Mouse (Mus musculus) forebrain, embryonic 10.5 days (tissue): ENCODE measurements around the gene Cth. TPM values are rescaled to one million over a fixed set of nuclear protein-coding genes. Genes with fewer than 3 reads are reported as not detected.
"Not testable (repeated sequence)": the region's sequence is repeated elsewhere in the genome, so short reads cannot be mapped to it uniquely, and the experiment has no call there.

Source experiments
- DNase-seq: peaks from one replicate; pipeline ENCODE4 v3.0.0-alpha.2; 2017; ENCODE audit warnings: low spot score; ENCODE audit errors: extremely low spot score
- H3K27ac ChIP-seq: fragments of 300-500 bp; sonication (generic); 2 replicates; pipeline ENCODE4 v1.5.1; 2016; ENCODE audit warnings: mild to moderate bottlenecking
- H3K27me3 ChIP-seq: fragments of 300-500 bp; sonication (generic); 2 replicates; pipeline ENCODE4 v1.6.1; 2016; ENCODE audit warnings: mild to moderate bottlenecking; ENCODE audit not compliant: poor library complexity, severe bottlenecking
- H3K36me3 ChIP-seq: fragments of 300-500 bp; sonication (generic); replicated peaks from 2 replicates; pipeline ENCODE4 v1.6.1; 2016; ENCODE audit warnings: mild to moderate bottlenecking, moderate library complexity
- H3K4me1 ChIP-seq: fragments of 300-500 bp; sonication (generic); 2 replicates; pipeline ENCODE4 v1.6.1; 2016
- H3K4me3 ChIP-seq: fragments of 300-500 bp; sonication (generic); 2 replicates; pipeline ENCODE4 v1.5.1; 2016; ENCODE audit warnings: mild to moderate bottlenecking, moderate library complexity
- H3K9me3 ChIP-seq: fragments of 300-500 bp; sonication (generic); 2 replicates; pipeline ENCODE4 v1.6.1; 2016; ENCODE audit warnings: mild to moderate bottlenecking, moderate library complexity
- WGBS: fragments of 180-500 bp; shearing (Covaris S2); methylation state at CpG from one replicate; pipeline ENCODE4 v1.1.7; 2016; 5-methylcytosine and 5-hydroxymethylcytosine counted together
- polyA plus RNA-seq: library from polyadenylated mRNA; unstranded; fragments of >200 nt; fragmentation: Nextera tagmentation; extraction: Ambion mirVana; gene quantifications from 2 replicates; pipeline ENCODE4 v1.2.1, GENCODE M21; 2016

Cth gene
- polyA plus RNA-seq = 20.4 and 22.7 TPM in 2 replicates

DNA sequence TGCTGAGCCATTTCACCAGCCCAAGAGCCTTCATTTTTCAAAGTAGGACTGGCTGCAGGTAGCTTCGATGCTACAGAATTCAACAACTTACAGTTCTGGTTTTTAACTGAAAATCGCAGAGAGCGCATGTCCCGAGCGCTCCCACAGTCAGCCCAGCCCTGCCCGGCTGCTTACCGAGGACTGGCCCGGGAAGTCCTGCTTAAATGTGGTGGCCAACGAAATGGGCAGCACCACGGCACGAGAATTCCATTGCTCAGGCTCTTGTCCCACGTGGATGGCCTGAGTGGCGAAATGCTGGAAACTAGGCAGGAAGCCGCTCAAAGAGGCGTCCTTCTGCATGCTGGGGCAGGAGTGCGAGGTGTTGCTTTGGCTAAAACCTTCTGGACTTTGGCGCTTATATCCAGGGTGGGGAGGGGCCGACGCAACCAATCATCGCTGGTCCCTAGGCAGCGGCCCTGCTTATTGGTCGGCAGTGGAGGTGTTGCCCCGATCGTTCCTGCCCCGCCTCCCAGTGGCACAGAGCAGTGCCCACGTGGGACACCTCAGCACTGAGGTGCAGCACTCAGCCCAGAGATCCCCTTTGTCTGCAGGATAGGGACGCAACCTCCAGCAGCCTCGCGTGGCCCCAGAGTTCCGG lies at the start of gene Cth:
Gene Cth (minus strand): TSS at position 386 of the 637 bp plus-strand sequence.
- Histone ChIP-seq H3K27ac (peak within 1 kb of the TSS; percentile 87), H3K4me1 (peaks cover 22% of the 10 kb centered on the region), H3K4me3 (peak within 1 kb of the TSS; percentile 59), H3K9me3 (no peaks in the 10 kb centered on the region), H3K36me3 (no peaks in the 10 kb centered on the region), H3K27me3 (no peaks in the 10 kb centered on the region)
- WGBS = 1% methylated on average over 30 of the region's 30 CpGs
- peak; percentile 91 for DNase-seq

DNA sequence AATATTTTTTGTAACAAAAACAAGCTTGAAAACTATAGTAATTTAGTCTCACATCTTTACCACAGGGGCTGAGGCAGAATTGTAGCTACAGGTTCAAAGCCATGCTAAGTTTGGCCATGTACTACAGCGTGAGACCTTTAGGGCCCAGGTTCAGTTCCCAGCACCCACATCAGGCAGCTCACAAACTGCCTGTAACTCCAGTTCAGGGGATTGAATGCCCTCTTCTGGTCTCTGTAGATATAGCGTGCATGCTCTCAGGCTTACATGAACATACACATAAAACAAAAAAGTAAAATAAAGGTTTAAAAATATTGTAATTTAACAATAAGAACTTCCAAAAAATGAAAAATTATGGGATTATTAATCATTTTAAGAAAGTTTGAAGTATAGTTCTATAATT lies 48.4 kb upstream of the Cth start:
- Histone ChIP-seq H3K27me3 (no peaks in the 10 kb centered on the region), H3K9me3 (no peaks in the 10 kb centered on the region), H3K4me3 (no peak overlapping the region), H3K27ac (no peak overlapping the region), H3K4me1 (no peaks in the 10 kb centered on the region), H3K36me3 (peaks cover 28% of the 10 kb centered on the region)
- 99% methylated on average over 2 of the region's 2 CpGs for WGBS
- DNase-seq = no peak

DNA sequence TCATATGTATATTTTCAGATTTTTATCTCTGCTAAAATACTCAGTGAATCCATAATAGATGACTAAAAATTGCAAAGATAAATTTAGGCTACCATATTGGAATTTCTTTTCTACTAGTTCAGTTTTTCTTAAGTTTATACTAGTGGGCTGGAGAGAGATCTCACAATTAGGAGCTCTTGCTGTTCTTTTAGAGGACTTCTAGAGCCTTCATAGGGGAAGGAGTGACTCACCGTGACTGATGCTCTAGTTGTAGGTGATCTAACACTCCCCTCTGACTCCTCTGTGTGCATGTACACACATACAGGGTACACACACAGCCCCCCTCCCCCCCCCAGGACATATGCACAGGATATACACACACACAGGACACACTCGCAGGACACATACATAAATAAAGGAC lies 46.3 kb upstream of the Cth start:
- H3K27me3 ChIP-seq = no peaks in the 10 kb centered on the region
- H3K36me3 ChIP-seq = peaks cover 24% of the 10 kb centered on the region
- WGBS = 89% methylated on average over 2 of the region's 2 CpGs
- DNase-seq = no peak
- no peak overlapping the region for H3K4me3 ChIP-seq
- H3K4me1 ChIP-seq = no peaks in the 10 kb centered on the region
- no peaks in the 10 kb centered on the region for H3K9me3 ChIP-seq
- no peak overlapping the region for H3K27ac ChIP-seq

DNA sequence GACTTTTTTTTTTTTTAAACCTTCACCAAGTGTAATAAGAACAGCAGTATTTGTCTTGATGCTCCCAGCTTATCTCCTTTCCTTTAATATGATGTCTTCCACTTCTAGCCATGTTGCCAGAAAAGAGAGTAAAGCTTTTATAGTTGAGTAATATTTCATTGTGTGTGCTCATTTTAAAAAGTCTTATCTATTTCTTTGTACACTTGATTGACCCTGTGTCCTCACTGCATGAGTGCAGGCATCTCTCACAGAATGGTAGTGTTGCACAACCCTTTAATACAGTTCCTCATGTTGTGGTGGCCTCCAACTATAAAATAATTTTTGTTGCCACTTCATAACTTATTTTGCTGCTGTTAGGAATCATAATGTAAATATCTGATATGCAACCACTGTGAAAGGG lies 32.4 kb upstream of the Cth start:
- DNase-seq = no peak
- H3K4me3 ChIP-seq = no peak overlapping the region
- H3K27me3 ChIP-seq = no peaks in the 10 kb centered on the region
- no peak overlapping the region for H3K27ac ChIP-seq
- peaks cover 19% of the 10 kb centered on the region for H3K36me3 ChIP-seq
- no peaks in the 10 kb centered on the region for H3K4me1 ChIP-seq
- no peaks in the 10 kb centered on the region for H3K9me3 ChIP-seq

DNA sequence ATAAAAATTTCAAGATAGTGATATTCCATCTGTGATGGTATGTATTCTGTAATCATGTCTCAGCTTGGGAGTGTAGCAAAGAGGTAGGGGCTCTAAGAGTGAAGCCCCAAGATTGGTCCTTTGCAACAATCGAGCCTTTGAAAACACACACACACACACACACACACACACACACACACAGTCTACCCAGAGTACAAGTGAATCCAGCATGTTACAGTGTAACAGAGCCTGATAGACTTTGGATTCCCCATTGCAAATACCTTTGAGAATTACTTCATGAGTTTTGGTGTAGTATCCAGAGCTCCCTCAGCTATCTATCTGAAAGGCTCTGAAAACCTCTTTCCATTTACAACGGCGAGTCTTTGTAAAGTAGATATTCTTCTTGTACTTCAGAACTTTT lies 31.3 kb upstream of the Cth start:
- H3K27me3 ChIP-seq = no peaks in the 10 kb centered on the region
- WGBS = 94% methylated on average over 3 of the region's 3 CpGs
- peaks cover 21% of the 10 kb centered on the region for H3K36me3 ChIP-seq
- DNase-seq = no peak
- H3K4me1 ChIP-seq = no peaks in the 10 kb centered on the region
- no peak overlapping the region for H3K4me3 ChIP-seq
- H3K9me3 ChIP-seq = no peaks in the 10 kb centered on the region
- H3K27ac ChIP-seq = no peak overlapping the region

DNA sequence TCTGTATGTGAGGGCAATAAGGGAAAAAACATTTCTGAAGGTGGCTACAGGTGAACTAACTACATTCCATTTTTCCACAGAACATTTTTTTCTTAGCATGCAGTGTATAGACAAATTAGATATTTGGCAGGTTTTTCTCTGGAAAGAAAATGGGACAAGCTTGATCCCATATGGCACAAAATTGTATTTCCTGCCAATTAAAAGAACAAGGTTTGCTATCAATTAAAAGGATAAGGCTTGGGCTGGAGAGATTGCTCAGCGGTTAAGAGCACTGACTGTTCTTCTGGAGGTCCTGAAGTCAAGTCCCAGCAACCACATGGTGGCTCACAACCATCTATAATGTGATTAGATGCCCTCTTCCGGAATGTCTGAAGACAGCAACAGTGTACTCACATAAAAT lies 30.6 kb upstream of the Cth start:
- Histone ChIP-seq H3K36me3 (peaks cover 19% of the 10 kb centered on the region), H3K4me3 (no peak overlapping the region), H3K9me3 (no peaks in the 10 kb centered on the region), H3K27ac (no peak overlapping the region), H3K27me3 (no peaks in the 10 kb centered on the region), H3K4me1 (no peaks in the 10 kb centered on the region)
- 80% methylated on average over 2 of the region's 2 CpGs for WGBS
- DNase-seq = no peak

DNA sequence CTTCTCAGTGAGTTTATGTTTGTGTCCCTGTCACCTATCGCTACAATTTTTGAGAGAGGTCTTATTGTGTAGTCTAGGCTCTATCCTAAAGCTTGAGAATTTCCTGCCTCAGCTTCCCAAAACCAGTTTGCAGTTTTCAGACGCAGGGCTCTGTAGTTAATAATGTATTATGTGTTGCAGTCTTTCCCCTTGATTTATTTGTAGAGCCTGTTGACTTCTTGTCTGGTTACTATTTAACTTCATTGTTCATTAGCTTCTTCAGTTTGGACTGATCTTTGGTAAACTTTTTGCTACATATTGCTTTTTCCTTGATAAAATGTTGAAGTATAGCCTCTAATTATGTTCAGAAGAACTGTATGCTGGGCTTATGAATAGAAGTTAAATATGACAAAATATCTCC lies 27.8 kb upstream of the Cth start:
- H3K27ac ChIP-seq = no peak overlapping the region
- no peak for DNase-seq
- H3K27me3 ChIP-seq = no peaks in the 10 kb centered on the region
- peaks cover 19% of the 10 kb centered on the region for H3K4me1 ChIP-seq
- WGBS = 98% methylated on average over 2 of the region's 2 CpGs
- peaks cover 16% of the 10 kb centered on the region for H3K36me3 ChIP-seq
- H3K9me3 ChIP-seq = no peaks in the 10 kb centered on the region
- no peak overlapping the region for H3K4me3 ChIP-seq

DNA sequence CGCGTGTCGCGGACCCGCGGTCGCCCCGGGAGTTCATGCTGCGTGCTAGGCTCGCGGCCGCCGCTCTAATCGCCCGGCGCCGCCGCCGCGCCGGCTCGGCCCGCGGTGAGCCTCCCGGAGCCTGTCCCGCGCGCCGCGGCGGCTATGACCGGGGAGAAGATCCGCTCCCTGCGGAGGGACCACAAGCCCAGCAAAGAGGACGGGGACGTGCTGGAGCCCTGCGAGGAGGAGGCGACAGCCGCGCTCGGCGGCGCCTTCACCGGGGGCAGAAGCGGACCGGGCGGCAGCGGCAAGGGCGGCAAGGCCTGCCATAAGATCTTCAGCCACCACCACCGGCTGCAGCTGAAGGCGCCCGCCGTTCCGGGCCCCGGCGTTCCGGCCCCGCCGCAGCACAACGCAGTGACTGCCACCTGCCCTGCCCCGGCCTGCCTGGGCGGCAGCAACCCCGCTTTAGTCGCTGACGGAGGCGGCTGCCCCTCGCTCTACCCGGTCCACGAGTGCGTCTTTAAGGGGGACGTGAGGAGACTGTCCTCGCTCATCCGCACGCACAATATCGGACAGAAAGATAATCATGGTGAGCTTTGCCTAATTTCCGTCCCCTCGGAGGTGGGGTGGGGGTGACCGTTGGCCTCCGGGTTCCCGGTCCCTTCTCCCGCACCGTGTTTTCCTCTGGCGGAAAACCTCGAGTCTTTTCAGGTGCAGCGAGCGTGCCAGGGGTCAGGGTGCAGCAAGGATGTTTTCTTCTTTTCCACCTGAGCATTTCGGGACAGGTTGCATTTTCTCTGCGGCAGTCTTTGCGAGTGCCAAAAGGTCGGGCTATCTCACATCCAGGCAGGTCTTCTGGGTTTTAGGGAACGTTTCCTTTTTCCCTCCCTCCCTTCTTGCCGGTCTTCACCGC lies 22.8 kb upstream of the Cth start:
- no peaks in the 10 kb centered on the region for H3K27me3 ChIP-seq
- H3K4me3 ChIP-seq = peak overlapping the region; percentile 98
- H3K4me1 ChIP-seq = peaks cover 25% of the 10 kb centered on the region
- WGBS = under 1% methylated on average over 76 of the region's 93 CpGs
- no peak for DNase-seq
- H3K27ac ChIP-seq = peak overlapping the region; percentile 97
- no peaks in the 10 kb centered on the region for H3K9me3 ChIP-seq
- H3K36me3 ChIP-seq = peaks cover 16% of the 10 kb centered on the region

DNA sequence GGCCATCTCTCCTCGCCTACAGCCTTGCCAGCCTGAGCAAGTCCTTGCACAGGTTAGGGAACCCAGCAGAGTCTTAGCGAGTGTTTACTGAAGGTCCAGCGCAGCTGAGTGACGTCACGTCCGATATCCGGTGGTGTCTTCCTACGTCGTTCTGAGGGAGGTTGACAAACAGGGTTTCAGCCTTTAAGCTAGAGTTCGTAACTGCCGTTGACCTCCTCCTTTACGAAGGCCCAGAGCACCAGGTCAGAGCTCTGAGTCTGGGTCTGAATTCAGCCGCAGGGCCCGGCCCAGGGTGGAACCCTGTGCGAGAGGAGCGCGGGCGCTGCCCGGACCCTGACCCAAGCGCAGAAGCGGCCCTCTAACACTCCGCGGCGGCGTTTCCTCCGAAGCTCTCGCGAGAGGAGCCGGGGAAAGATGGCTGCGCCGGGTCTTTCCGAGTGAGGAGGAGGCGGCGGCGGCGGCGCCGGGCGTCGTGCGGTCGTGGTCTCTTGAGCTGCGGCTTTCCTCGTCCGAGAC lies 22.0 kb upstream of the Cth start, which contains the start of gene Ankrd13c:
Gene Ankrd13c (plus strand): TSS at position 397 of the 516 bp plus-strand sequence.
- Histone ChIP-seq H3K4me3 (peak within 1 kb of the TSS; percentile 98), H3K36me3 (peaks cover 13% of the 10 kb centered on the region), H3K27ac (peak within 1 kb of the TSS; percentile 97), H3K4me1 (peaks cover 25% of the 10 kb centered on the region), H3K9me3 (no peaks in the 10 kb centered on the region), H3K27me3 (no peaks in the 10 kb centered on the region)
- WGBS = under 1% methylated on average over 34 of the region's 45 CpGs
- DNase-seq = peak; percentile 93

DNA sequence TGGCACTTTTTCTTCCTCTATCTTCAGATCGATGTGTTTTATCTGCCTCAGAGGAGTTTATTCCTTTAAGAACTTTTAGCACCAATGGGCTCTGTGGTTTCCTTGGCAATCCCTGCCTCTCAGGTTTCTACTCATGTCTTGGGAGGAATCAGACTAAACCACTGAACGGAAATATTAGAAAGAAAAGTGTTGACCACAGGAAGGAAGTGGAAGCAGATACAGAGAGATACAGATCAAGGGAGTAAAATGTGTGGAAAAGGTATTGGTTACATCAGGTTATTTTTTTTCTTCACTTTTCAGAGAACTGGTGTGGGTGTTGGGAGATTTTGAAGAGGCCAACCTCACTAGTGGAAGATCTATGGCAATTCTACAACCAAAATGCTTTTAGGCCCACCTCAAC lies 13.7 kb upstream of the Cth start:
- Histone ChIP-seq H3K4me1 (no peaks in the 10 kb centered on the region), H3K27me3 (no peaks in the 10 kb centered on the region), H3K27ac (no peak overlapping the region), H3K9me3 (no peaks in the 10 kb centered on the region), H3K4me3 (no peak overlapping the region), H3K36me3 (no peaks in the 10 kb centered on the region)
- WGBS = 87% methylated on average over 2 of the region's 2 CpGs
- DNase-seq = no peak

DNA sequence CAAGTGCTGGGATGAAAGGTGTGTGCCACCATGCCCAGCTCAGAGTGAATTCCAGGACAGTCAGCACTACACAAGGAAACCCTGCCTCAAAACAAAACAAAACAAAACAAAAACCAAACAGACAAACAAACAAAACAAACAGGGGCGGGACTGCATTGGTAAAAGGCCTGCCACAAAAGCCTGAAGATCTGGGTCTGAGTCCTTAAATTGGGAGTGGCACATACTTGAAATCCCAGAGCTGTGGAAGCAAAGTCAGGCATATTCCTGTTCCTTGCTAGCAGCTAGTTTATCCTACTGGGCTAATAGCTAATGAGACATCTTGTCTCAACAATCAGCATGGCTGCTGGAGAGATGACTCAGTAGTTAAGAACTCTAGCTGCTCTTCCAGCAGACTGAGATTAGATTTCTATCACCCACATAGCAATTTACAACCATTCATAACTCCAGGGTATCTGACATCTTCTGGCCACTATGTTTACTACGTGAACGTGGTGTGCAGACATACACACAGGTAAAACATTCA lies 9.5 kb upstream of the Cth start:
- Histone ChIP-seq H3K4me3 (no peak overlapping the region), H3K4me1 (no peaks in the 10 kb centered on the region), H3K36me3 (no peaks in the 10 kb centered on the region), H3K27me3 (no peaks in the 10 kb centered on the region), H3K9me3 (no peaks in the 10 kb centered on the region), H3K27ac (no peak overlapping the region)
- WGBS = 90% methylated on average over 3 of the region's 3 CpGs
- DNase-seq = no peak

DNA sequence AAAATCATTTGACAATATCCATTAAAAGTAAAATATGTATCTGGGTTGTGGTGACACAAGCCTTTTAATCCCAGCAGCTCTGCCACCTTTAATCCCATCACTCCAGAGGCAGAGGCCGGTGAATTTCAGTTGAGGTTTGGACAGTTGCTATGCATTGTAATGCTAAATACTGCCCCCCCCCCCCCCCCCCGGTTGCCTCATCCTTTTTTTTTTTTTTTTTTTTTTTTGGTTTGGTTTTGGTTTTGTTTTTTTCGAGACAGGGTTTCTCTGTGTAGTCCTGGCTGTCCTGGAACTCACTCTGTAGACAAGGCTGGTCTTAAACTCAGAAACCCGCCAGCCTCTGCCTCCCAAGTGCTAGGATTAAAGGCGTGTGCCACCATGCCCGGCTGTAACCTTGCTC lies 8.3 kb upstream of the Cth start:
- H3K9me3 ChIP-seq, H3K27ac ChIP-seq, H3K36me3 ChIP-seq, H3K27me3 ChIP-seq, H3K4me3 ChIP-seq, H3K4me1 ChIP-seq, DNase-seq: not testable (repeated sequence)
- 72% methylated on average over 5 of the region's 6 CpGs for WGBS

DNA sequence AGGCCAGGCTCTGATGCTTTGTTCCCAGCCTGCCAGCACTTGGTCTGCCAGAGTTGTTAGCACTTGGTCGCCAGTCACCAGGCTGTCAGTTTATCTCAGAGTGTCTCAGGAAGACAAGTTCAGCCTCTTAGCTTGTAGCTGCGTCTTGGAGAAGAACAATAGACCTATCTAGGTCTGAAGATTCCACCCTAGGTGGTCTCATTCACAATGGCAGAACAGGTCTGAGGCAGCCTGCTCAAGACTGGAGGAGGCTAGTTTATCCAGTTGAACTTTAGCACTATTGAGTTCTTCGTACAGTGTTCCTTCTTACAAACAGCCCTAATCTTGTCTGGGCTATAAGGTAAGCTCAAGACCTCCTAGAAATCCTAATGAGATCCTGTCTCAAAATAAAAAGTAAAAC lies 7.2 kb upstream of the Cth start:
- Histone ChIP-seq H3K27me3 (no peaks in the 10 kb centered on the region), H3K4me3 (no peak overlapping the region), H3K36me3 (no peaks in the 10 kb centered on the region), H3K27ac (no peak overlapping the region), H3K9me3 (no peaks in the 10 kb centered on the region), H3K4me1 (no peaks in the 10 kb centered on the region)
- WGBS = 56% methylated on average over 3 of the region's 3 CpGs
- no peak for DNase-seq
